Mouse (Mus musculus): ENCODE data around the gene Ptbp1.

DNA sequence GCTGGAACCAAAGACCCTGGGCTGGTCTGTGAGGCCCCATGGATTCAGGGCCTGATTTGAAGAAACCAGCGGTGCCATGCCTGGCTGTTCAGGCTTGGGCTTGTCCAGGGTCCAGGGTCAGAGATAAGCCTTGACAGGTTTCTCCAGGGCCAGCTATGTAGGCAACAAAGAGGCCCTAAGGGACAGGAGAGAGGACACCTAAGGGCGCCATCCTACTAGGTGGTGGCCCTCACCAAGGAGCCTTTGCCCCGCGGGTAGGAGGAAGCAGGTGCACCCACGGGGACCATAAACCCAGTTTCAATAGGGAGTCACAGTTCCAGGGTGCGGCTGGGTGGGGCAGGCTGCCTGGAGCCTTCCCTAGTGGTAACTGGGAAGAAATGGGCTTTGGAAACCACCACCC, 31.2 kb upstream of the Ptbp1 start:
- no peak for TF ChIP-seq CTCF (IDR thresholded peaks at IDR 0.05; ENCODE audit: extremely low read depth, insufficient read length, insufficient replicate concordance, low read depth, low read length)
- TF ChIP-seq POLR2A (IDR thresholded peaks at IDR 0.05; ENCODE audit: low read depth, low read length): peak; percentile 63; the same call in 1 of the 2 replicates
